Mouse (Mus musculus) cerebellum, postnatal 36 days (tissue): ENCODE data around the gene Sh3d19.
"Not testable (repeated sequence)": the region's sequence is repeated elsewhere in the genome, so short reads cannot be mapped to it uniquely, and the experiment has no call there.

Experiments
- DNase-seq, 2 experiments: peaks; one replicate each; pipeline ENCODE4 v3.0.0; 2021 to 2022; ENCODE audit warnings: mixed read lengths in 2 of 2

Gene Sh3d19

DNA sequence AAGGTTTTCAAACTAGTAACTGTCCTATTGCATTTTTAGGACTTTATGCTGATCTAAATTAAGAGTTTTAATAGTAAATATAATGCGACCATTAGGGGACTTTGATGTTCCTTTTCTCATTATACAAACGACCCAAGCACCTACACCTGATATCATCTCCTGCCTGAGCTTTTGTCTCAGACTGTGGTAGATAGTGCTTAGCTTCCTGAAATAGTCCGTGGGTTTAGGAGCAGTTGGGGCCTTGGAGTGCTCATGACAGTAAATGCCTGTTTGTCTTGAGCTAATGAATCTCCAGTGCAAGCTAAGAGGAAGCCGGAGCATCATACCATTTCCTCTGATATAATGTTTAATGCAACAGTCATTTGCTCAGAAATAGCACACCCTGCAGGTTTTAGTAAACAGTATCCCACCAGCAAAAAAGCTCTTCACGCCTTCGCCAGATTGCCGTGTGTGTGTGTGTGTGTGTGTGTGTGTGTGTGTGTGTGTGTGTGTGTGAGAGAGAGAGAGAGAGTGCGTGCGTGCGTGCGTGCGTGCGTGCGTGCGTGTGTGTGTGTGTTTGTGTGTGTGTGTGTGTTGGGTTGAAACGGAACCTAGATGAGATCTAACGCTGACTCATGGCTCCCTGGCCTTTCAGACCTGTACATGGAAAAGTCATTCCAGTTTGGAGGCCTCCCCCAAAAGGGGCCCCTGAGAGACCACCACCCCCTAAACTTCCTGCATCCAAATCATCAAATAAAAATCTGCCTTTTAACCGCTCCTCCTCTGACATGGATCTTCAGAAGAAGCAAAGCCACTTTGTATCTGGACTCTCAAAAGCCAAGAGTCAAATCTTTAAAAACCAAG is 132.8 kb downstream of the Sh3d19 start:
- DNase-seq = no peak

DNA sequence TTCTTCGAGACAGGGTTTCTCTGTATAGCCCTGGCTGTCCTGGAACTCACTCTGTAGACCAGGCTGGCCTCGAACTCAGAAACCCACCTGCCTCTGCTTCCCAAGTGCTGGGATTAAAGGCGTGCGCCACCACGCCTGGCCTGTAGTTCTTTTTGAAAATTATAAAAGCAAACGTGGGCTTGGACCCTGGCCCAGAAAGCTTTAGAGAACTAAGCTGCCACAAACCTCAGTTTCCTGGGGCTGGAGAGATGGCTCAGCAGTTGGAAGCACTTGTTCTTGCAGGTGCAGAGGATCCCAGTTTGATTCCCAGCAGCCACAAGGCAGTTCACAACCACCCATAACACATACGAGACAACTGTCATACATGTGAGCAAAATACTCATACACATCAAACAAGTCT is 133.5 kb downstream of the Sh3d19 start:
- DNase-seq = not testable (repeated sequence)

DNA sequence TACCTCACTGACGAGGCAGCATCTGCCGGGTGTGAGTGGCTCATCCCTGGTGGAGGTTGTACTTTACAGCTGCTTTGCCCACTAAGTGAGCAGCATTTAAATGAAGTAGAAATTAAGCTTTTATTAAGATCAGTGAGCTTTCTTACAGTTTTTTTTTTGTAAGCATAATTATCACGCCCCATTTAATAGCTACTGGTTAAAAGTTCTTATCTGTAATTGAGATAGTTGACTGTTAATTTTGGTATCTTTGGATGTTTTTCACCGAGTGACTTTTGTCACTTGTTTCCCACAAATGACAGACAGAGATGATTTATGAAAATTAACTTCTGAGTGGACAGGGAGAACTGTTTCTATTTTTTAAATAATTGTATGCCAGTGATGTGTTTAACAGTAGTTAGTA is 134.0 kb downstream of the Sh3d19 start:
- no peak for DNase-seq

DNA sequence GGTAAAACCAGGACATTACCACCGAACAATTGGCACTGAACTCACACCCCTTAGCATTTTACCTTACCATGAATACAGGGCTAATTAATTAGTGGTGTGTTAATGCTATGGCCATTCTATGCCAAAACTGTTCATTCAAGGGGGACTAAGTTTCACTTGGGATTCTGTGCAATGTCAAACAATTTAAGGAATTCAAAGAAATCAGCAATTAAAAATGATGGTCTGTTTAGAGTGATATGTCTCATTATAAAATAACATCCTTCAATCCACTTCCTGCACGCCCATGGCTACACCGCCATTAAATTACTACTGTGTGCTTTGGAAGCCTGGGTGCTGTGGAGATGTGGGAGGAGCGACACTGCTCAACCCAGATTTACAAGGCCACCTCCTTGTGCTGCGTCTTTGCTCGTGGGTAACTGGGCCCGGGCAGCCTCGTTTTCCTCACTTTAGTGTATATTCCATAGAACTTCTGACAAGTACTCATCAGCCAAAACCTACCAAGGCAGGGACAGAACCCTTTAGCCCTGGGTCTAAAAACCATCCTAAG is 135.2 kb downstream of the Sh3d19 start:
- no peak for DNase-seq

DNA sequence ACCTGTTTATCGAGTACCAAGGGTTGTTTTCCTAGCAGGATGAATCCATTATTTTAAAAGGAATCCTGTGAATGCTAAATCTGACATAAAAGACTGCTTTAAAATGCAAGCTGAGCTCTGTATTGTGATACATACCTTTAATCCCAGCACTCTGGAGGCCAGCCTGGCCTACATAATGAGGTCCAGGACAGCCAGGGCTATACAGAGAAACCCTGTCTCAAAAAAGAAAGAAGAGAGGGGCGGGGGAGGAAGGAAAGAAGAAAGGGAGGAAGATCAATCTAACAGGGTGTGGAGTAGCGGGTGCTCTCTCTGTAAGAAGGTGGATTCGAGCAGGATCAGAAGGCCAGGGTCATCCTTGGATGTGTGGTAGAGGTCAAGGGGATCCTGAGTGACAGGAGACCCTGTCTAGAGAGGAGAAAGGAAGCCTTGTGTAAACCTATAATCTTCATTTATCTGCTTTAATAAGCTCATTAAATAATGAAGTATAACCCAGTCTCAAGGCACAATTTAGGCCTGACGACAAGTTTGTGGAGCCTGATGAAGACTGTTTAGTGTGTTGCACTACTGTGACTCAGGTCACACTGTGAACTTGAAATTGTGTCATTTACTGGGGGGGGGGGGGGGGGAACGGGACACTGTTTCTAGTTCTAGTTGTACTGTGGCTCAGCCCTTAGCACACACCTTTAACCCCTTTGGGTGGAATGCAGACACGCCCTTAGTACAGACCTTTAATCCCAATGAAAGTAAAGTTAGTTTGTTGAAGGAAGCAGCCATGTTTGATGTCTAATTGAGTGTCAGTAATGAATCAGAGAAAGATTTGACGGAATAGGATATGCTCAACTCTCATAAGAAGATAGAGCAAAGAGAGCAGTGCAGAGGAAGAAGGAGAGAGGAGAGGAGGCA is 137.0 kb downstream of the Sh3d19 start:
- no peak for DNase-seq

DNA sequence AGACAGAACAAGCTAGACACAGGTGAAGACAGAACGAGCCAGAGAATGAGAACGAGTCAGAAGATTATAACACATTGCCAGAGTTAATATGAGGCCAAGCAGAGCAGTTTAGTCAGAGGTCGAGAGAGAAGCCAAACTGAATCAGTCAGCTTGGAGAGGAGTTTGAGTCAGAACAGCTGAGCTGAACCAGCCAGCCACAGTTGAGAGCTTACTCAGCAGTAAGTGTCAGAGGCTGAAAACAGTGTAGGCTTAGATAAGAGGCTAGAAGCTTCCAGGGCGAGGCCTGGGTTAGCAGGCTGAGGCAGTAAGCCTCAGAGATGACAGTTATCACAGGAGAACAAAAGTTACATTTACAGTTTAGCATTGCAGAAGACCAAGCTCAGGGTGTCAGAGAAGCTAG is 137.7 kb downstream of the Sh3d19 start:
- no peak for DNase-seq

DNA sequence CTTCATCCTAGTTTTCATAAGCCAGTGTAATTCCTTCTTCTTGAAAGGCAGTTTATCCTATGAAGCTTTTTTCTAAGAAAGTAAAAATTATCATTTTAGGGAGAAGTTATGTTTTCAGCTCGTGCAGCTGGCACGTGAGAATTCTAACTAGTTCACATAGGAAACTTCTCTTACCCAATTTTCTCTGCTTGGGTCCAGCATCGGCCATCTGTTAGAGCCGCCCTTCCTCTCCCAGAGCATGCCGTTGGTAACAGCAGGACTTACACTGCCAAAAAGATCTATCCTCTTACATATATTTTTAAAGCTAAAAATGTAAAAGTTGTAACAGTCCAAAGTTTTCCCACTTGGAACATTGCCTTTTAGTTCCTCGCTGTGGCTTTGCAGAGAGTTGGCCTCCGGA is 138.2 kb downstream of the Sh3d19 start:
- DNase-seq = no peak

DNA sequence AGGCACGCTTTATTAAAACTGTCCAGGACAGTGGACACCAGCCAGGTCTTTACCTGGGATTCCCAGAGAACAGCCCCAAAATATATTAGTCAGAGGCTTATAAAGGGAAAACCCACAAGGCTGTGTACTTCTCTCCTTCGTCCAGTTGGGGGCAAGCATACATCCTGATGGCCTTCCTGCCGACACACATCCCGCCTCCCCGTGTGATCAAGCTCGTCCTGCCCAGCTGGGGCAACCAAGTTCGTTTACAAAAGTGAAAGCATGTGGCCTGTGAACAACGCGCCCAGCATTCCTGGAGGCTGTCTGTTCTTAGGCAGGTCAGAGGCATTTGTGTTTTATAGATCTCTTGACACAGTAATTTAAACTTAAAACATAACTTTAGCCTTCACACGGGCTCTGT is 139.2 kb downstream of the Sh3d19 start:
- DNase-seq = no peak

DNA sequence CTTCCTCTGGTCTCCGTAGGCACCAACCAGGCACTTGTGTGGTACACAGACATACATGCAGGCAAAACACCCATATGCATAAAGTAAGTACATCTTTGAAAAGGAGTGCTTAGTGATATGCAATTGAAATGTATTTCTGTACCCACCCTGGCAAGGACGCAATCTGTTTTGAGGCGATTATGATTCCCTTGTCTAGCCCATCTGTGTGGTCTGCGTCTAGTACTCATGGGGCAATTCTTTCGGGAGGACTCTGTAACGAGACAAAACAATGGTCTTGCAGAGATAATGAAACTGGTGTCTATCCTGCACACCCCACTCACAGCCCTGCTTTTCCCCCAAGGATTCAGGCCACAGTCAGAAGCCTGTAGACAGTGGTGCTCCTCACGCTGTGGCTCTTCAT is 141.9 kb downstream of the Sh3d19 start:
- DNase-seq = no peak

DNA sequence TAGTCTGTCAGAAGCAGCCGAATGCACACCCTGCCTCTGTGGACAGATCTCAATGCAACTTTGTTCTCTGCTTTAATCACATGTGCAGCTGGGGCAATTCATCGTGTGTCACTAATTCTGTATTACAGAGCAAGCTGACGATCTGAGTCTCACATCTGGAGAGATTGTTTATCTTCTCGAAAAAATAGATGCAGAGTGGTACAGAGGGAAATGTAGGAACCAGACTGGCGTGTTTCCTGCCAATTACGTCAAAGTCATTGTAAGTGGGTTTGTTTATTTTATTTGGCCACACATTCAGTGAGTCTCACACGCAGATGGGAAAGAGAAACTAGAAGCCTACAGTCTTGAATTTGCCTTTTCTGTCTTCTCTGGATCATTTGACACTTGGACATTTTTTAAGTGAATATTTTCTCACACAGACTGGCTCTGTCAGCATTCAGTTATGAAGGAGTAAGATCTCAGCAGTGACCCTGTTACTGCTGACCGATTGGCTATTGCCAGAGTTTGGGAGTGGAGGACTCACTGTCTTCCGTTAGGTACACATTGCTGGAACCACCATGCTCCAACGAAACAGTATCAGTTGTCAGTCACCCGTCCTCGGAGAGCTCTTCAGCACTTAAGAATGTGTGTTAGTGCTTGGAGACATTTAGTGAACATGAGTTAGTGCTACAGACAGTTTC is 143.9 kb downstream of the Sh3d19 start:
- DNase-seq = no peak

DNA sequence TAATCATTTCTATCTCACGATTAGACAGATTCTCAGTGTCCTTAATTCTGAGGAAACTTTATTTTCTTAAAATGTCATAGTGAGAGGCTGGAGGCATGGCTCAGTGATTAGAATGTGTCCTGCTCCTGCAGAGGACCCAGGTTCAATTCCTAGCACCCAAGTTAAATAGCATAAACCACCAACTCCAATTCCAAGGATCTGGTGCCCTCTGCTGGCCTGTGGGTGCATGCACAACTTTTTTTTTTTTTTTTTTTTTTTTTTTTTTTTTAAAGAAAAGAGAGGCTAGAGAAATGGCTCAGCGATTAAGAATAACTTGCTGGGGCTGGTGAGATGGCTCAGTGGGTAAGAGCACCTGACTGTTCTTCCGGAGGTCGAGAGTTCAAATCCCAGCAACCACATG is 146.0 kb downstream of the Sh3d19 start:
- DNase-seq = no peak

DNA sequence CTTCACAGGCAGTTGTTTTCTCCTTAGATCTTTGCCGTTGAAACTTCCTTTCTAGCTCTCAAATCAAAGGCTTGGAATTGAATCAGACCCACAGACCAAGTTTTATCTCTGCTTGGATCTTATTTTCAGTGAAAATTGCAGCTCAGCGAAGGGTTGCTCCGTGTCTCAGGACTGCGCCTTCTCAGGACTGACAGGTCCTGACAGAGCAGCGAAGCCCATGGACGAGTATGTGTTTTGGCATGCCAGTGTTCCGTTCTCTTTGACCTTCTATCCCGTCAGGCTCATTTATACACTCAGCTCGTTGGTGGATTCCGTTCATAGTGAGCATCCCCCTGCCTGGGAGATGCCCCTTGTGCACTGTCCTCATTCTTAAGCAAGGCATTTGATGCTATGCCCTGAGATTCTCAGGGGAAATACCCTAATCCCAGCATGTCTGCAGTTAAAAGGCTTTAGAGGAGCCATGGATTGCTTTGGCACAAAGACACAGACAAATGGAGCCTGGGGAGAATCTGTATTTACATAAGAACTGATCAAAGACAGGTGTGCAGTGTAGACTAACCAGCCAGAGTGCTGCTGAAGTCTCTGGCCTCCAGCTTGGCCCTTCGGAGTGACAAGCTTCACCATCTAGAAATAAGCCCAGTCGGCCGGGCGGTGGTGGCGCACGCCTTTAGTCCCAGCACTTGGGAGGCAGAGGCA is 148.5 kb downstream of the Sh3d19 start:
- no peak for DNase-seq

DNA sequence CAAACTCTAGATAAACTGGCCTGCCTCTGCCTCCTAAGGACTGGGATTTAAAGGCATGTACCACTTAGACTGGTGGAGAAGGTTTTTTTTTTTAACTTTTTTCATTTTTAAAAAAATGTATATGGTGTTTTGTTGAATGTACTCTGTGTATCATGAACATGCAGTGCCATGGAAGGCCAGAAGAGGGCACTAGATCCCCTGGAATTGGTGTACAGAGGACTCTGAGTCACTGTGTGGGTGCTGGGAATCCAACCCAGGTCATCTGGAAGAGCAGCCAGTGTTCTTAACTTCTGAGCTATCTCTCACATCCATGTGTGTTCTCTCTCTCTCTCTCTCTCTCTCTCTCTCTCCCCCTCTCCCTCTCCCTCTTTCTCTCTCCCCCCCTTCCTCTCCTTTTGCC is 151.2 kb downstream of the Sh3d19 start:
- no peak for DNase-seq

DNA sequence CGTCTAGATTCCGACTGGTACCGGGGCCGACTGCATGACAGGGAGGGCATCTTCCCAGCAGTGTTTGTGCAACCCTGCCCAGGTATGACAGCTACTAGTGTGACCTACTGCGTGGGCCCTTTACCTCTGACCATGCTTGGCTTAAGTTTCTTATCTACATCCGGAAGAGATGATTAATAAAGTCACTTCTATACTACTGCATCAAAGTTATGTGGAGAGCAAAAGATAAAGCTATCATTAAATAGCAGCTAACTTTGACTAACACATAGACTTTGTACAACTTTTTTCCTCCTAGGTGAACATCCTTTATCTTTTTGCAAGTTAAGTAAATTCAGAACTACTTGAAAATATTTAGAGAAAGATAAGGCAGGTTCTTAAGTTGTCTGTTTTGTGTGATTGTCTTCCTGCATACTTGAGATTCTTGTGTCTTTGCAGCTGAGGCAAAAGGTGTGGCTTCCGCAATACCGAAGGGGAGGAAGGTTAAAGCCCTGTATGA is 152.4 kb downstream of the Sh3d19 start:
- no peak for DNase-seq

DNA sequence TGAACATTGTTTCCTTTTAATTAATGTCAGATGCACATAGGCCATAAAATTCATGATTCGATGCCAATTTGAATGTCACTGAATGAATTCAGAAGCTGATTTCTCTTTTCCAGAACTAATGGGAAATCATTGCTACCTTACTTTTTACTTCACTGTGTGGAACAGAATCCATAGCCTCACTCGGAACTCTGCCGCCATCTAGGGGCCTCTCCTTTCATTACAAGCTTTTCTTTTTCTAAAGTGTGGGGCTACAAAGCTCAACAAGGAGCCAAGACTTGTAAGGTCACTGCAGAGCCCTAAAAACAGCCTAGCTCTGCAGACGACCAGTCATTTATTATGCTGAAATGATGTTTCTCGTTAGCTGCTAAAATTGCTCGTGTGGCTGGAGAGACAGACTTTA is 158.8 kb downstream of the Sh3d19 start:
- DNase-seq = peak; percentile 57 to 72

DNA sequence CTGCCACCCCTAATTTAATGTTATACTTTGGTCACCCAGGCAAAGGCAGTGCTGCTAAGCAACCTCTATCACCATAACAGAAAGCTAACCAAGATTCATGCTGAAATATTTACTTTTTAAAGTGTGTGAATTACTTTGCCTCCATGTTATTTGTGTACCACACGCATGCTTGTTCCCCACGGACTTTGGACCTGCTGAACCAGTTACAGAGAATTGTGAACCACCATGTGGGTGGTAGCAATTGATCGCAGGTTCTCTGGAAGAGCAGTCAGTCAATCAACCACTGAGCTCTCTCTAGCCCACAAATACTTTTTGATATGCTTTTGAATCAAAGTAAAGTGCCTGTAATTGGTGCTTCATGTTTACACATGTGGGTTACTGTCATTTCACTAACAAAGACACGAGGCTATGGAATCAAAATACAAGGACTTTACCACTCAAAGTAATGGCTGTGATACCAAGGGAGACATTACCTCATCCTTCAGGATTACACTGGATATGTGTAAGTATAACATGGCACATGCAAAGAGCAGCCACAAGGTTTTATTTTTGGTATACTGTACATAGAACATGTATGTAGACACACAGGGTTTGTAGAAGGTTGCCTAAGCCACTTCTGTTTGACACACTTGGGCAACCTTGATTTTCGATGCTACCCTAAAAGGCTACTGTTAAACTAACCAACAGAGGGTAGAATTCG is 164.2 kb downstream of the Sh3d19 start:
- DNase-seq = no peak

DNA sequence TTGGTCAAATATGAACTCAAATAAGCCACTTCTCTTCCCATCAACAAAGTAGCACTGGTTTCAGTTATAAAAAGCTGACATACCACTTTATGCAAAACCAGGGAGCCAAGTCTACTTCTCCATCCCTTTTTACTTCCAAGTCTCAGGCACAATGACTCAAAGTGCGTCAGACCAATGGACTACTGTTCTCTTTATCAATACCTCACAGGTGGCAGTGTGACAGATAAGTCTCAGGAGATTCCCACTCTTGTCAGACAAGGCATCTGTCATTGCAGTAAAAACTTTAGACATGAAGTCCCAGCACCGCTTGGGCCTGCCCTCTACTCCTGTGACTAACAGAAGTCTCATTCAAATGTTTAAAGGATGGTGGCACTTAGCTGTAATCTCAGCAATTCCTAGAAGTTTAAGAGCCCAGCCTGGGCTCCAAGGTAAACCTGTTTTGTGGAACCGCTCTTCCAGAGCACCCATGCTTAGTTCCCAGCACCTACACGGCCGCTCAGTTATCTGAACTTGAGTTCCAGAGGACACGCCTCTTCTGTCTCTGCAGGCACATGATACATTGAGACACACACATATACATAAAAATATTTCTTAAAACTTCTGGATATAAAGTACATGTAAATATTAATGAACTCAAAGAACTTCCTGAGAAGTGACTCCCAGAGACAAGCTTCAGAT is 165.1 kb downstream of the Sh3d19 start:
- DNase-seq = no peak

DNA sequence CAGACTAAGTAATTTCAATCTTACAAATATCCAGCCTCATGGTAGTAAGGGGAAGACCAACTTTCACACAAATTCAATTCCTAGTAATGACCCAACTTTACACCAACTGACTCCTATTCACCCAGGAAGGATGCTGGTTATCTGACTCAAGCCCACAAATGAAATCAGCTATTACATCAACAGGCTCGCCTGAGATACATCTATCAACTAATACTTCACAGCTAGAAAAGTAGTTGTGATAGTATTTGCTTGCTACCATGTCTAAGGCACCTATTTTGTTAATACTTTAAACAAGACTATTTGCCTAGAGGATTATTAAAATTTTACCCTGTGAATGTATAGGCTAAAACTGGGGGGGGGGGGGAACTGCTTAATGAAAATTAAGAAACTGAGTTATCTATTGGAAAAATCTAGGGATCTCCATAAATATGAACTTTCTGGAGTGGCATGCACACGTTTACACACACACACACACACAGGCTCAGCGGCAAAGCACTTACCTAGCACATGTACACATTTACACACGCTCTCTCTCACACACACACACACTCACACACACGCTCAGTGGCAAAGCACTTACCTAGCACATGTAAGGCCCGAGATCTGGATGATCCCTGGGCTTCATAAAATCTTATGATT is 166.1 kb downstream of the Sh3d19 start:
- no peak for DNase-seq

DNA sequence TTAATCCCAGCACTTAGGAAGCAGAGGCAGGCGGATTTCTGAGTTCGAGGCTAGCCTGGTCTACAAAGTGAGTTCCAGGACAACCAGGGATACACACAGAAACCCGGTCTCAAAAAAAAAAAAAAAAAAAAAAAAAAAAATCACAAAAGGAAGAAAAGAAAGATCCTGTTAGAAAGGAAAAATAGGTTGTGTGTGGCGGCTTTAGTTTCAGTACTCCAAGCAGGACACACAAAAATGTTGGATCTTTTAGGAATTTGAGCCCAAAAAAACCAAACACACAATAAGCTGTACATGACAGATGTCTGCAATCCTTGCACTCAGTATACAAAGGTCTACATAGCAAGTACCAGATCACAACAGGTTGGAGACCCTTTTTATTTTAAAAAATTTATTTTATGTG is 168.8 kb downstream of the Sh3d19 start:
- no peak for DNase-seq

DNA sequence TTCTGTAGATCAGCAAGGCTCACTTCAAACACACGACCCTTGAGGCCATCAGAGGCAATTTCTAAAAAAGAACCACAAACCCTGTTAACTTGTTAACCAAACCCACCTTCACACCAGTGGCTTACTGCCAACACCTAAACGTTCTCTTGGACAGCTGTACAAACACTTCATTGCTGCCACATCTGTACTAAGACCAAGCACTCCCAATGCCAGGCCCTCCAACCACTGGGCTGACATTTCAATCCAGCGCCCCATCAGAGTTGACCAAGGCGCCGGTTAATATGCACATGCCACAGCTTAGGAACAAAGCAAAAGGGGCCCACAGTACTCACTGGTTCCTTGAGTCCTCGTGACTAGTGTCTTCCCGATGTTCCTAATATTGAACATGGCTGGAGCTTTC is 170.5 kb downstream of the Sh3d19 start:
- DNase-seq = no peak

DNA sequence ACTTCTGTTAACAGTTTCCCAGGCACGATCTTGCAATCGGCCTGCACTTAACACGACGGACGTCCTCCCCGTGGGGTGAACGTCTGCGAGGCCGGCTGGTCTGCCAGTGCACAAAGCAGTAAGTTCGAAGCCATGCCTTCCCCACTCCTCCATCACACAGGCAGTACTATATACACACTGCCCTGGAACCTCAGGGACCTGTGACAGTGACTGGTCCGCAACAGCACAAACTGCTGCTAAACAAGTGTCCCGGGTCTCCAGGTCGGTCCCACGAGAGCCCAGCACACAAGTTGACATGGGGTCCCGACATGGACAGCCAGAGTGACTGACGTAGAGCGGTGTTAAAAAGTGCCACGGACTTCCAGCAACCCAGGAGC is 171.0 kb downstream of the Sh3d19 start:
- DNase-seq = no peak
